Mouse (Mus musculus) liver, postnatal 0 days (tissue): ENCODE results near the gene Tbc1d1.

Source experiments
- CTCF ChIP-seq: sonication (generic); IDR thresholded peaks from 2 replicates; pipeline ENCODE4 v1.5.1; 2016; ENCODE audit warnings: antibody characterized with exemption, low read depth
- EP300 ChIP-seq: IDR thresholded peaks from 2 replicates; pipeline ENCODE4 v1.6.1; 2016; ENCODE audit warnings: antibody characterized with exemption, low read depth, mild to moderate bottlenecking

- no peak for TF ChIP-seq CTCF
- no peak for TF ChIP-seq EP300
These were observed 125.6 kb downstream of the Tbc1d1 start for GRCm38 (mm10) chr5:64281674-64282073.
